Mouse (Mus musculus) embryonic facial prominence, embryonic 15.5 days (tissue): ENCODE data around the gene Slit3. TPM values are rescaled to one million over a fixed set of nuclear protein-coding genes. Genes with fewer than 3 reads are reported as not detected.

Experiments
- ATAC-seq: fragments of 200-750 bp; cut with Nextera tagmentation; 2 replicates; pipeline ENCODE4 v1.8.0; 2017; ENCODE audit warnings: low read depth, moderate TSS enrichment; ENCODE audit not compliant: insufficient number of reproducible peaks, low FRiP score, low TSS enrichment
- H3K27ac ChIP-seq: fragments of 300-500 bp; sonication (generic); replicated peaks from 2 replicates; pipeline ENCODE4 v1.5.1; 2015; ENCODE audit warnings: mild to moderate bottlenecking, inconsistent platforms
- H3K27me3 ChIP-seq: fragments of 300-500 bp; sonication (generic); 2 replicates; pipeline ENCODE4 v1.6.1; 2015; ENCODE audit warnings: inconsistent platforms
- H3K36me3 ChIP-seq: fragments of 300-500 bp; sonication (generic); 2 replicates; pipeline ENCODE4 v1.6.1; 2015; ENCODE audit warnings: mild to moderate bottlenecking, inconsistent platforms
- H3K4me1 ChIP-seq: fragments of 300-500 bp; sonication (generic); 2 replicates; pipeline ENCODE4 v1.6.1; 2015; ENCODE audit warnings: inconsistent platforms
- H3K4me2 ChIP-seq: fragments of 300-500 bp; sonication (generic); replicated peaks from 2 replicates; pipeline ENCODE4 v1.6.1; 2015; ENCODE audit warnings: mild to moderate bottlenecking, inconsistent platforms
- H3K4me3 ChIP-seq: fragments of 300-500 bp; sonication (generic); replicated peaks from 2 replicates; pipeline ENCODE4 v1.5.1; 2015; ENCODE audit warnings: mild to moderate bottlenecking, inconsistent platforms
- H3K9ac ChIP-seq: fragments of 300-500 bp; sonication (generic); 2 replicates; pipeline ENCODE4 v1.6.1; 2015; ENCODE audit warnings: inconsistent platforms
- H3K9me3 ChIP-seq: fragments of 300-500 bp; sonication (generic); replicated peaks from 2 replicates; pipeline ENCODE4 v1.6.1; 2016; ENCODE audit warnings: inconsistent platforms
- WGBS: fragments of 180-500 bp; shearing (Covaris S2); methylation state at CpG from one replicate; pipeline ENCODE4 v1.1.7; 2015; 5-methylcytosine and 5-hydroxymethylcytosine counted together
- polyA plus RNA-seq: library from polyadenylated mRNA; unstranded; fragments of >200 nt; fragmentation: Nextera tagmentation; extraction: Ambion mirVana; gene quantifications from 2 replicates; pipeline ENCODE4 v1.2.1, GENCODE M21; 2015

Gene Slit3
- polyA plus RNA-seq, 1 experiment from 2014 or later, result 27.6 TPM

DNA sequence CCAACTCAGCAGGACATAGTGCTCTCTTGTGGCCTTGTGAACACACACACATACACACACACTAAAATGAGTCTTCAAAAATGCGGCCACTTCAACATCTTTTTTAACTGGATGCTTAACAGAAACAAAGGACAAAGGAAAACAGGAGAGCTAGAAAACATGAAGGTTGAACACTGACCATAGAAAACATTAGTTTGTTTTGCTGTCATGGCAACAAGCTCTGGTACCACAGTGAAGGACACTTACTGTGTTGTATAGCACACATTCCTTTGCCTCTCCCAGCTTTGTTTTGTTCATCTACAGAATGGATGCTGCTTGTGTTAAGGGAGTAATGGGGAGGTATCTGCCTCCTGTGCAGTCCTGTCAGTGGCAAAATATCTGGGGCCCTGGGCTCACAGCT is 206.9 kb downstream of the Slit3 start:
- 89% methylated on average over 1 of the region's 1 CpGs for WGBS
- no peaks in the 10 kb centered on the region for H3K27me3 ChIP-seq
- no peak overlapping the region for H3K27ac ChIP-seq
- H3K9ac ChIP-seq, result no peak overlapping the region
- no peak overlapping the region for H3K4me3 ChIP-seq
- no peak for ATAC-seq
- no peaks in the 10 kb centered on the region for H3K9me3 ChIP-seq
- H3K4me2 ChIP-seq, result no peak overlapping the region
- peaks cover 4% of the 10 kb centered on the region; the same call in 1 of the 2 replicates for H3K4me1 ChIP-seq
- H3K36me3 ChIP-seq, result no peaks in the 10 kb centered on the region

DNA sequence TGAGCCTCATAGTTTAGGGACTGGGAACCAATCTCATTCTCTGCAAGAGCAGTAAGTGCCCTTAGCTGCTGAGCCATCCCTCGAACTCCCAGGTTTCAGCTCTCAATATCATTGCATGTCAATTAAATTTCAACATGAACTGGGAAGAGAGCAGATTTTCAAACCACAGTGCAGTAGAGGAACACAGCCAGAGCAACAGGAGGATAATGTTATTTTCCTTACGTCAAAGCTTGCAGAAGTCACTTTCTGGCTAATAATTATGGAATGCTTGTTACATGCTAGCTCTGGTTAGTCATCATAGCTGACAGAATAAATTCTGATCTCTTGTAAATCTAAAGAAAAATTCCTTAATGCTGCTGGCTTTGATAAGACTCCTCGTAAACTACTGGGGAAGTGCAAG is 210.5 kb downstream of the Slit3 start:
- Histone ChIP-seq H3K36me3 (no peaks in the 10 kb centered on the region), H3K4me3 (no peak overlapping the region), H3K27me3 (no peaks in the 10 kb centered on the region), H3K9ac (no peak overlapping the region), H3K4me2 (no peak overlapping the region), H3K9me3 (no peaks in the 10 kb centered on the region), H3K27ac (no peak overlapping the region), H3K4me1 (no peaks in the 10 kb centered on the region)
- WGBS, result 61% methylated on average over 3 of the region's 3 CpGs
- no peak for ATAC-seq

DNA sequence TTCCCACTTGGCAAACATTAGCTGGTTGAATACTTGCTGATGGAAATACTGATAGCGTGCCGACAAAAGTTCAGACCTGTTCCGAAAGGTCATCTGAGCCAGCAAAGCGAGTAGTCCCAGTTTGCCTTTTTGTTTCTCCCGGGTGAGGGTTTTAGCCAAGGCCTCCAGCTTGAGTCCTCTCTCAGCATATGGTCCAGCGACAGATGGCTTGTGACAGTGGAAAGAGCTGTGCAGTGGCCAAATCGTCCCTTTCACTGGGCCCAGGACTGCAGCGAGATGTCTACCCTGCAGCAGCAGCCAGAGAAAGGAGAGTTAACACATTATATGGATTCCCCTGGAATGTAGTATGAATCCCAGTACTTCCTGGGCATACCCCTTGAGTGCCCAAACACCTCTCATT is 215.5 kb downstream of the Slit3 start:
- WGBS, result 85% methylated on average over 8 of the region's 8 CpGs

DNA sequence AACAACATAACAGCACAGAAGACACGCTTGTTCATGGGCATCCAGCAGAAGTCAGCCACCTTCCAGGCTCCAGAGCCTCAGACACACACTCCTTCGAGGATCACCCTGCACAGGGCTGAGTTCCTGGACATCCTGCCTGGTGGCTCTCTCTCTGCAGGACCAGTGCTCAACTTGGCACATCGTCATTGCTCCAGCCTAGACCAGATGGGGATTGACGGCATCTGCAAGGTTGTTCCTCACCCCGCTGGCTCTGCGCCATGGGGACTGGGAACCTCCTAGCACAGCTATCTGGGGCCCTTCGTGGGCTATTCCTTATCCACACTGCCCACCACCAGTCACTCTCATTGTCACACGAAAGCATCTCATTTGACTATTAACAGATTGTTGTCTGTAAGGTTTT is 216.5 kb downstream of the Slit3 start:
- no peaks in the 10 kb centered on the region for H3K4me1 ChIP-seq
- no peaks in the 10 kb centered on the region for H3K36me3 ChIP-seq
- no peaks in the 10 kb centered on the region for H3K9me3 ChIP-seq
- WGBS, result 74% methylated on average over 8 of the region's 8 CpGs
- no peak for ATAC-seq
- no peaks in the 10 kb centered on the region for H3K27me3 ChIP-seq
- no peak overlapping the region for H3K9ac ChIP-seq
- H3K4me2 ChIP-seq, result no peak overlapping the region
- H3K27ac ChIP-seq, result no peak overlapping the region
- no peak overlapping the region for H3K4me3 ChIP-seq

More for the DNA sequence above, 215.5 kb downstream of the Slit3 start:
- H3K36me3 ChIP-seq, result no peaks in the 10 kb centered on the region
- H3K4me2 ChIP-seq, result no peak overlapping the region
- no peak overlapping the region for H3K27ac ChIP-seq
- no peak overlapping the region for H3K4me3 ChIP-seq
- no peaks in the 10 kb centered on the region for H3K9me3 ChIP-seq
- no peaks in the 10 kb centered on the region for H3K27me3 ChIP-seq
- no peak for ATAC-seq
- H3K9ac ChIP-seq, result no peak overlapping the region
- H3K4me1 ChIP-seq, result no peaks in the 10 kb centered on the region

DNA sequence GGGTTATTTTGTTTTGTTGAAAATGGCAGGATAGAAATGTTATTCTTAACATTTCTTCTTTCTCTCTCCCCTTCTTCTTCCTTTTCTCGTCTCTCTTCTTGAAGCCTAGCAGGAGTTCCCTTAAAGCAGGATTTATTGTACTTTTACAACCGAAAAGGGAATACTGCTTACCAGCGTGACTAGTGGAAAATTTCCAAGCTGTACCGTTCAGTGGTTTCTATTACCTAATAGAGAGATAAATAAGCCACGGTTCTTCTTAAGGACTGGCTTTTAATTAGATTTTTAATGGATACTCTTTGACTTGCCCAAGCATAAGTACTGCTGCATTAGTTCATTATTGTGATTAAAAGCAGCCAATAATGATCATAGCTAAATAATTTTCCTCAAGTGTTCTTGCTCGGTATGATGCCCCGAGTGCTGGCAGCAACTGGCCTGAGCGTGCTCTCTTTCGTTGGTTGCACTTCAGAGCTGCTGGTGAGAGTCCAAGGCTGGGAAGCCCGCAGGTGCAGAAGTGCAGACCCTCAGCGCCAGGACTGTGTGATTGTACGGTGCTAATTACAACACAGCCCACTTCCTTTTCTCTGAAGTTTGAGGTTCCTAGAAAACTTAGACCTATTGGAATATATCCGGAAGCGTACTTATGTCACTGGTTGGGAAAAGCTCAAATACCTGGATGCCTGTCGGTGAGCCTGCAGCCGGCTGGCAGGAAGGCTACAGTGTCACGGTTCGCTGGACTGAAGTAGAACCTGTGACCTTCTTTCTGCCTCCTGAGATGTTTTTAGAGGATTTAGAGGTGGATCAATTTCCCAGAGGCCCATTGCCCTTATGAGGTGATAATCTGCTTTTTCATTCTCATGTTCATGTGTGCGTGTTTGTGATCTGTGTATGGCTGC is 217.1 kb downstream of the Slit3 start:
- no peak overlapping the region for H3K4me3 ChIP-seq
- ATAC-seq, result no peak
- H3K4me2 ChIP-seq, result no peak overlapping the region
- no peaks in the 10 kb centered on the region for H3K4me1 ChIP-seq
- WGBS, result 71% methylated on average over 19 of the region's 19 CpGs
- H3K9ac ChIP-seq, result no peak overlapping the region
- no peaks in the 10 kb centered on the region for H3K27me3 ChIP-seq
- no peaks in the 10 kb centered on the region for H3K36me3 ChIP-seq
- H3K27ac ChIP-seq, result no peak overlapping the region
- H3K9me3 ChIP-seq, result no peaks in the 10 kb centered on the region

DNA sequence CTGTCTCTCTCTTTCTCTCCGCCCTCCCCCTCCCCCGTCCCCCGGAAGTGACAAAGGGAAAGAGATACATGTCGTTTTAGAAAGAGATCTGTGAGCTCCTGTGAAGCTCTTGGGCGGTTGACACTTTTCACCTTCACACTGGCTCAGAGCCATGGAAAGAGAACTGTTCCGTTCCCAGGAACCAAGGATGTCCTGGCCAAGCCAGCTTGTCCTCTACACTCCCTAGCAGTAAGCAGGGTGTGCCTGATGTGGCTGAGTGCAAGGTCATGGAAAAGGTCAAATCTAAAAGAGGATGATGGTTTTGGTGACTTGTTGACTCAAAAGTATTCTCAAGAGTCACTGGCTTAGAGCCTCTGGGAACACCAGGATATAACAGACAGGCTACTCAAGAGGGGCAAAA is 219.7 kb downstream of the Slit3 start:
- no peaks in the 10 kb centered on the region for H3K4me1 ChIP-seq
- no peaks in the 10 kb centered on the region for H3K27me3 ChIP-seq
- ATAC-seq, result no peak
- no peak overlapping the region for H3K4me3 ChIP-seq
- H3K9me3 ChIP-seq, result no peaks in the 10 kb centered on the region
- WGBS, result 73% methylated on average over 6 of the region's 6 CpGs
- no peaks in the 10 kb centered on the region for H3K36me3 ChIP-seq
- no peak overlapping the region for H3K27ac ChIP-seq
- H3K4me2 ChIP-seq, result no peak overlapping the region
- no peak overlapping the region for H3K9ac ChIP-seq

DNA sequence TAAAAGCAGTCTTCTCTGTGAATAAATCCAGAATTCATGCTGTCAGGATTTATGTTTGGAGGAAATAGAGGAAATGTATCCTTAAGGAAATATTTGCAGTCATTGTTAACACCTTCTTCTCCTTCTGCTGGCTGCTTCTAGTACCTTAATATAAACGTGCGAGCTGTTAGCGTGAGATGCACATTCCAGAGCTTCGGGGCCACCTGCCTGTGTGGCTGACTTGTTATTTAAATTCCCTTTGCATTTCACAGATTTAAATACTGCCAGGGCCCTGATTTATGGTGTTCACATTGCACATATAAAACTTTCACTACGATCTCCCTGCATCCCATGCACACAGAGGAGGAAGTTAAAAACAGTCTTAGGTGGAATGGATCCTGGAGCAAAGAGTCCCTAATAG is 221.5 kb downstream of the Slit3 start:
- no peaks in the 10 kb centered on the region for H3K9me3 ChIP-seq
- no peak overlapping the region for H3K4me3 ChIP-seq
- no peak overlapping the region for H3K27ac ChIP-seq
- H3K9ac ChIP-seq, result no peak overlapping the region
- no peak overlapping the region for H3K4me2 ChIP-seq
- H3K36me3 ChIP-seq, result no peaks in the 10 kb centered on the region
- H3K27me3 ChIP-seq, result no peaks in the 10 kb centered on the region
- 64% methylated on average over 5 of the region's 5 CpGs for WGBS
- no peak for ATAC-seq
- 0 out of 2 replicates have a peak, but pooled peaks cover 3% of the 10 kb centered on the region for H3K4me1 ChIP-seq

DNA sequence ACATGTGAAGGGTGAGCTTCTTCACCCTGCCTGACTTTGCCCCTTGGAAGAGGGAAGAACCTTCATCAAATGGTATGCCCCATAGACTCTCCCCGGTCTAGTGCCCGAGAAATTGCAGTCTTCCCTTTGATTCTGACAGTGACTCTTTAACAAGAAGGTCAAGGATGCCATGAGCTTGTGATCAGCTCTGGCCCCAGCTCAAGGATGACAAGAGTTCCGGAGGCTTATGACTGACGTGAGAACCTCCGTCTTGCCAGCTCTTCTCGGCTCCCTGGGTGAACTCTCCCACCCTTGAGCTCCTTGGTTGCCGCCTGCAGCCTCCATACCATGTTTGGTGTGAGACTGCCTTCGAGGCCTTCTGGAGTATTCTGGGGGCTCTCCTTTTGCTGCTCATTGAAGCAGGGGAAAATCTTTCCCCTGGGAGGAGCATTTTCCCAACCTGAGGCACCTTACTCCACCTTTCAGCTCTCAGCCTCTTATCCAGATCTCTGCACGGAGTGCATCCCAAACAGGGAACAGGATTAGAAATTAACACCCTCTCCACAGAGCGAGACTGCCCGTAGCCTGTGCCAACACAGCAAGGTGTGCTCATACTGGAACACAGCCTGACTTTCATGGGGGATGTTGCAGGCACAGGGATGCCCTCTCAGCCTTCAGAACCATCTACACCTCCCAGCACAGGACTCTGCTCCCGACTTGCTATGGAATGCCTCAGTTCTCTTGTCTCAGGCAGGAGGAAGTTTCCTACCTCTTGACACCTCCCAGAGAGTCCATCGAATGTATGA is 224.9 kb downstream of the Slit3 start:
- ATAC-seq, result no peak
- no peak overlapping the region for H3K4me3 ChIP-seq
- no peaks in the 10 kb centered on the region for H3K36me3 ChIP-seq
- H3K27me3 ChIP-seq, result no peaks in the 10 kb centered on the region
- no peak overlapping the region for H3K27ac ChIP-seq
- WGBS, result 82% methylated on average over 13 of the region's 13 CpGs
- H3K4me2 ChIP-seq, result no peak overlapping the region
- H3K9ac ChIP-seq, result no peak overlapping the region
- no peaks in the 10 kb centered on the region for H3K9me3 ChIP-seq
- H3K4me1 ChIP-seq, result peaks cover 14% of the 10 kb centered on the region

DNA sequence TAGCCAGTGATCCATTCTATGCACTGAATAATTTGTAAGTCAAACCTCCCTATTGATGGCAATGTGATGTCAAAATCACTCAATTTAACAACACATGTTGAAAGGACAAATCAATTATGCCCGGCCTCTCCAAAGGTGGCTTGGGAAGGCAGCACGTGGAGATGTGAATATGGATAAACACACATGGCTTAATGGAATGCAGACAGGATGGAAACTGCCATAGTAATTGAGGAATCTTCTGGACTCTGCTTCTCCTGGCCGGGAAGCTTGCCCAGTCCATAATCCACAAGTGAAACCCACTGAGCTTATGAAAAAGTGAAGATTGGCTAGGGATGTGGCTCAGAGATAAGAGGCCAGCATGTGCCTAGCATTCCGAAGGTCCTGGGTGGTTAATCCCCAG is 227.1 kb downstream of the Slit3 start:
- H3K4me1 ChIP-seq, result peaks cover 20% of the 10 kb centered on the region
- peak; percentile 50; the same call in 1 of the 2 replicates for ATAC-seq
- H3K9ac ChIP-seq, result no peak overlapping the region
- no peak overlapping the region for H3K4me3 ChIP-seq
- H3K27me3 ChIP-seq, result no peaks in the 10 kb centered on the region
- no peaks in the 10 kb centered on the region for H3K9me3 ChIP-seq
- 27% methylated on average over 4 of the region's 4 CpGs for WGBS
- H3K27ac ChIP-seq, result no peak overlapping the region
- no peaks in the 10 kb centered on the region for H3K36me3 ChIP-seq
- H3K4me2 ChIP-seq, result no peak overlapping the region

DNA sequence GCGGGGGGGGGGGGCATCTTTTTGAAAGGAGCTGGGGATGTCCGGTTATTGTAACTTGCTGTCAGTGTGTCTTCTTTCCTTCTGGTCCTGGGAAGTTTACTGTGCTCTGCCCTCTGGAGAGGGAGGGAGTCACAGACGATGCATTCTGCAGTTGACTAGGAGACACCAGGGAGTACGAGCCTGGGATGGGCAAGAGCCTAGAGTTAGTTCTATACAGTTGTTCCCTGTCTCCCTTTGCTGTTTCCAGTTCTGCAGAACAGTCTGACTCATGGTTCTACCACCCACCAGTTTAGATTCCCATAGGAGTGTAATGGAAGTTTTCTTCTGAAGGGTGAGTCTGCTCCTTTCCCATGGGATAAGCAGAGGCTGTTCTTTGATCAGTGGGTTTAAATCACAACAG is 229.9 kb downstream of the Slit3 start:
- ATAC-seq, result no peak; the same call in 1 of the 2 replicates
- H3K9me3 ChIP-seq, result no peaks in the 10 kb centered on the region
- WGBS, result 22% methylated on average over 4 of the region's 4 CpGs
- no peaks in the 10 kb centered on the region for H3K36me3 ChIP-seq
- H3K27me3 ChIP-seq, result no peaks in the 10 kb centered on the region
- H3K4me1 ChIP-seq, result peaks cover 20% of the 10 kb centered on the region
- no peak overlapping the region for H3K27ac ChIP-seq
- H3K4me3 ChIP-seq, result no peak overlapping the region
- H3K9ac ChIP-seq, result no peak overlapping the region
- no peak overlapping the region for H3K4me2 ChIP-seq

DNA sequence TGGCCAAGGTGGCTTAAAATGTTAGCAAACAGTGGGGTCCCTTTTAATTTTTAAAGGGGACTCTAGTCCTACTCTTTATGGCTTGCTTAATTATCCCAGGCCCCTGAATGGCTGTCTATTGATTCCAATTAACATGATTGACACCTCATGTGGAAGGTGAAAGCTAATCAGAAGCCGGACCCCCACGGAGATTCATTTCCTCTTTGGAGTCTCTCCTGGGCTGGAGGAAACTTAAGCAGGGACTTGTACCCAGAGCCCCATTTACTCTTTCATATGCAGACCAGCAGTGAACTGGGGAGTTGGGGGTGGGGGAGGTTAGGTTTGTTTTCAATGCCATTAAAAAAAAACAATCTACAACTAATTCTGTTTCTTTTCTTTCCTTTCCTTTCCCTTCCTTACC is 230.4 kb downstream of the Slit3 start:
- 36% methylated on average over 2 of the region's 2 CpGs for WGBS
- Histone ChIP-seq H3K4me1 (peaks cover 20% of the 10 kb centered on the region), H3K9ac (no peak overlapping the region), H3K27me3 (no peaks in the 10 kb centered on the region), H3K36me3 (no peaks in the 10 kb centered on the region), H3K27ac (no peak overlapping the region), H3K9me3 (no peaks in the 10 kb centered on the region), H3K4me2 (no peak overlapping the region), H3K4me3 (no peak overlapping the region)
- no peak for ATAC-seq
